Mouse (Mus musculus) E14TG2a.4 (cell line): Measurements from ENCODE around the gene Rpl29.

Experiments
- CTCF ChIP-seq: conservative IDR thresholded peaks from 2 replicates; pipeline ENCODE4 v1.5.1; 2014; ENCODE audit warnings: low read length
- NANOG ChIP-seq: IDR thresholded peaks from 2 replicates; pipeline ENCODE4 v1.6.1; 2014; ENCODE audit warnings: borderline replicate concordance, low read length, mixed read lengths
- POU5F1 ChIP-seq: IDR thresholded peaks from 2 replicates; pipeline ENCODE4 v1.6.1; 2014; ENCODE audit warnings: low read length, borderline replicate concordance

DNA sequence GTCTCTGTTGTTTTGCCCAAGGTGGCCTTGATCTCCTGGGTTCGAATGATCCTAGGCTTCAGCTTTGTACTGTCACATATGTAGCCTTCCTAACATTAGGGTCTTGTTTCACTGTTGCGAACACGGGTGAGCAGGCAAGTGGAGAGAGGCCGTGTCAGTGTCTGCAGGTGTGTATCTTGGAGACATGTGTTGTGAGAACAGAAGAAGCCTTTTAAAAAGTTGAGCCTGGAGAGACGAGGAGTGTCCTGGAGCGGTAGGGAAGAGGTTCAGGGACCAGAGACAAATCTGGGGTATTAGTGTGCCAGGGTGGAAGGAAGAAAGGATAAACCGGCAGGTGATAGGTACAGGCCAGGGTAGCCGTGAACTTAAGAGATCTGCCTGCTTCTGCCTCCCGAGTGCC lies 48.8 kb downstream of the Rpl29 start:
- TF ChIP-seq POU5F1 (no peak), CTCF (no peak), NANOG (no peak)
